In genomic region chr15:77225274-77225673, GRCm38 (mm10) we compare ENCODE assay signal across 7 mouse cellular contexts.
DNase-seq lines count a peak whose midpoint lies in the region; ATAC-seq lines count a peak whose summit lies in the region.

No protein-coding gene starts in this region.

- H3K27me3 ChIP-seq in kidney, embryonic 14.5 days (ENCODE audit: control insufficient read depth, insufficient read depth, low read length), result no peaks in the 10 kb centered on the region
- no peaks in the 10 kb centered on the region for H3K27me3 ChIP-seq in splenic B cell, adult 2 months (ENCODE audit: control insufficient read depth, insufficient read depth, low read length, poor library complexity, severe bottlenecking)

- DNase-seq in kidney, adult 11 months, result no peak
- peak; percentile 62 for DNase-seq in Muller cell, postnatal 12 days (ENCODE audit: inconsistent ontology term)
- peak; percentile 47 to 57 for DNase-seq in kidney, postnatal 36 days
- DNase-seq in splenic B cell, adult 2 months (ENCODE audit: low read depth, low spot score), result peak; percentile 3
- DNase-seq in left cerebral cortex, adult 18-20 months (ENCODE audit: low spot score in 2 of 2), result no peak

- H3K9ac ChIP-seq in kidney, embryonic 14.5 days (ENCODE audit: low read depth, low read length), result no peak overlapping the region

- H3K4me3 ChIP-seq in kidney, embryonic 14.5 days (ENCODE audit: low read length), result no peak overlapping the region

- no peaks in the 10 kb centered on the region for H3K9me3 ChIP-seq in kidney, embryonic 14.5 days (ENCODE audit: control insufficient read depth, low read length)

- no peaks in the 10 kb centered on the region for H3K4me1 ChIP-seq in kidney, embryonic 14.5 days (ENCODE audit: control insufficient read depth, insufficient read depth, low read length)

- peak; percentile 72; the same call in 1 of the 2 replicates for ATAC-seq in kidney, embryonic 14.5 days (ENCODE audit: low FRiP score, low TSS enrichment)
- 0 out of 2 replicates have a peak, but pooled peaks have one; percentile 50 for ATAC-seq in common myeloid progenitor, adult 5-6 weeks (replicated peaks; ENCODE audit: low read depth, poor library complexity, severe bottlenecking)

- no peak overlapping the region for H3K27ac ChIP-seq in kidney, embryonic 14.5 days (ENCODE audit: low read depth, low read length)

- H3K4me2 ChIP-seq in kidney, embryonic 14.5 days (replicated peaks; ENCODE audit: low read depth, low read length), result no peak overlapping the region

- H3K36me3 ChIP-seq in kidney, embryonic 14.5 days (ENCODE audit: control insufficient read depth, insufficient read depth, low read length), result no peaks in the 10 kb centered on the region
- H3K36me3 ChIP-seq in splenic B cell, adult 2 months (ENCODE audit: control insufficient read depth, insufficient read depth, low read length, poor library complexity, severe bottlenecking), result no peaks in the 10 kb centered on the region

Comparison
In these comparisons a context has a peak if more than half of its experiments do, and no peak if none do; other contexts are left out.
1. DNase-seq: peak in Muller cell, postnatal 12 days (single experiment), kidney, postnatal 36 days (2 of 2) and splenic B cell, adult 2 months (single experiment); none in kidney, adult 11 months (single experiment) and left cerebral cortex, adult 18-20 months (0 of 2).